Mouse (Mus musculus): Measurements from ENCODE around the gene Nr1h2. TPM values are rescaled to one million over a fixed set of nuclear protein-coding genes. Genes with fewer than 3 reads are reported as not detected.
A peak's percentile ranks its signal among the peaks of the same experiment; 100 is the strongest.

The Nr1h2 gene
- polyA plus RNA-seq, 1 experiment from 2014 or later, result 72.3 TPM

- no peak overlapping the region for H3K27ac ChIP-seq
- no peaks in the 10 kb centered on the region for H3K4me1 ChIP-seq
- H3K9ac ChIP-seq, result no peak overlapping the region
- H3K9me3 ChIP-seq, result no peaks in the 10 kb centered on the region
- H3K36me3 ChIP-seq, result no peaks in the 10 kb centered on the region
- no peak for ATAC-seq (ENCODE audit: insufficient number of reproducible peaks, insufficient read depth, low FRiP score, low TSS enrichment, low read depth)
- WGBS, result 78% methylated on average over 10 of the region's 10 CpGs
- H3K4me3 ChIP-seq, result no peak overlapping the region
- H3K27me3 ChIP-seq, result no peaks in the 10 kb centered on the region
- no peak overlapping the region for H3K4me2 ChIP-seq
Observed at GRCm38 (mm10) chr7:44564486-44564885, 10.7 kb upstream of the Nr1h2 start.

GRCm38 (mm10) chr7:44563284-44563683, 9.5 kb upstream of the Nr1h2 start:
- WGBS, result 47% methylated on average over 8 of the region's 8 CpGs
- H3K27ac ChIP-seq, result no peak overlapping the region
- ATAC-seq (ENCODE audit: insufficient number of reproducible peaks, insufficient read depth, low FRiP score, low TSS enrichment, low read depth), result no peak
- H3K4me2 ChIP-seq, result no peak overlapping the region
- no peak overlapping the region for H3K9ac ChIP-seq
- no peaks in the 10 kb centered on the region for H3K27me3 ChIP-seq
- no peaks in the 10 kb centered on the region for H3K9me3 ChIP-seq
- no peak overlapping the region for H3K4me3 ChIP-seq
- no peaks in the 10 kb centered on the region for H3K36me3 ChIP-seq
- no peaks in the 10 kb centered on the region for H3K4me1 ChIP-seq

- Histone ChIP-seq H3K4me1 (no peaks in the 10 kb centered on the region), H3K4me2 (no peak overlapping the region), H3K4me3 (no peak overlapping the region), H3K27me3 (no peaks in the 10 kb centered on the region), H3K9me3 (no peaks in the 10 kb centered on the region), H3K36me3 (no peaks in the 10 kb centered on the region), H3K9ac (no peak overlapping the region), H3K27ac (no peak overlapping the region)
- 54% methylated on average over 18 of the region's 18 CpGs for WGBS
- no peak for ATAC-seq (ENCODE audit: insufficient number of reproducible peaks, insufficient read depth, low FRiP score, low TSS enrichment, low read depth)
Observed at GRCm38 (mm10) chr7:44560435-44561400, 7.0 kb upstream of the Nr1h2 start.

DNA sequence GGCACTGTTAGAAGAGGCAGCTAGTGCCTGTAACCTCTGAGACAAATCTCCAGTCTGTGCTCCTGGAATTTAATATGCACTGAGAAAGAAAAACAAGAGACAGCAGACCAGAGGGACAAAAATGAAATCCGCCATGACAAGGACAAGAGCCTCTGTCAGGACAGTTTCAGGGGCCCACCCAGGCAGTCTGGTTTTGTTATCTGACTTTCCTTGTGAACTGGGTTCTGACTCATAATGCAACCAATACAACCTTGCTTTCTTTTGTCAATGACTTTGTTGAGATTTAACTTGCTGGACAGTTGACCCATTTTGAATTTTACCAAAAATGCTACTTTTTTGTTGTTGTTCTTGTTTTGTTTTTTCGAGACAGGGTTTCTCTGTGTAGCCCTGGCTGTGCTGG, 3.9 kb upstream of the Nr1h2 start:
- H3K4me3 ChIP-seq, result no peak overlapping the region
- ATAC-seq (ENCODE audit: insufficient number of reproducible peaks, insufficient read depth, low FRiP score, low TSS enrichment, low read depth), result no peak
- H3K9ac ChIP-seq, result no peak overlapping the region
- H3K36me3 ChIP-seq, result no peaks in the 10 kb centered on the region
- H3K9me3 ChIP-seq, result no peaks in the 10 kb centered on the region
- no peak overlapping the region for H3K4me2 ChIP-seq
- no peak overlapping the region for H3K27ac ChIP-seq
- 64% methylated on average over 2 of the region's 2 CpGs for WGBS
- no peaks in the 10 kb centered on the region for H3K27me3 ChIP-seq
- H3K4me1 ChIP-seq, result peaks cover 7% of the 10 kb centered on the region

DNA sequence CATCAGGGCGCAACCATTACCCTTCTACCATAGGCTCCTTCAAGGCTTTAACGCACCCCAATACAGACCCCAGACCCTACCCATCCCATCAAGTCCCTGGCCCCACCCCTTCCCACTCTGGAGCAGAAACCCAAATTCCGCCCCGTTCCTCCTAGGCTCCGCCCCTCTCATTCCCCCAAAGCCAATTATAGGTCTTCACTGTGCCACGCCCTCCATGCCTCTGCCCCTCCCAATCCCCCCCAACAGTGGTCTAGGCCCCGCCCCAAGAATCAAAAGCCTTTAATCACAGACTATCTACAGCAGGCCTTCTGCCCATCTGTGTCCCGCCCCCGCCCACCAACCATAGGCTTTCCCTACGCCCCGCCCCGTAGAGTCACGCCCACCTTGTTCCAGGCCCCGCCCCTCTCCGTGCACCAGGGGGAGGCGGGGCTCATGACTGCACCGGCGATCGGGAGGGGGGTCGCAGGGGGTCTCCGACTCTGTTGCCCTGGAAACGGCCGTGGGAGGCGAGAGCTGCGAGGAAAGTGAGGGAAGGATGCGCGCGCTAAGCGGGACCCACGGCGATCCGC, 471 bp downstream of the Nr1h2 start:
- WGBS, result 1% methylated on average over 32 of the region's 32 CpGs
- peak overlapping the region; percentile 78 for H3K9ac ChIP-seq

GRCm38 (mm10) chr7:44552141-44552908, 1.4 kb downstream of the Nr1h2 start:
- H3K27ac ChIP-seq, result peak overlapping the region; percentile 98
- no peaks in the 10 kb centered on the region for H3K9me3 ChIP-seq
- peak overlapping the region; percentile 88 for H3K4me3 ChIP-seq
- H3K4me1 ChIP-seq, result peaks cover 19% of the 10 kb centered on the region
- ATAC-seq (ENCODE audit: insufficient number of reproducible peaks, insufficient read depth, low FRiP score, low TSS enrichment, low read depth), result no peak
- no peaks in the 10 kb centered on the region for H3K27me3 ChIP-seq
- H3K36me3 ChIP-seq, result peaks cover 33% of the 10 kb centered on the region
- peak overlapping the region; percentile 67 for H3K4me2 ChIP-seq
- 89% methylated on average over 28 of the region's 31 CpGs for WGBS
- H3K9ac ChIP-seq, result peak overlapping the region; percentile 51; the same call in 1 of the 2 replicates

More for the DNA sequence above, 471 bp downstream of the Nr1h2 start:
- Histone ChIP-seq H3K4me3 (peak overlapping the region; percentile 88), H3K4me1 (peaks cover 10% of the 10 kb centered on the region), H3K27ac (peak overlapping the region; percentile 98), H3K9me3 (no peaks in the 10 kb centered on the region), H3K4me2 (peak overlapping the region; percentile 67), H3K36me3 (peaks cover 33% of the 10 kb centered on the region), H3K27me3 (no peaks in the 10 kb centered on the region)
- peak; percentile 70 for ATAC-seq (ENCODE audit: insufficient number of reproducible peaks, insufficient read depth, low FRiP score, low TSS enrichment, low read depth)

DNA sequence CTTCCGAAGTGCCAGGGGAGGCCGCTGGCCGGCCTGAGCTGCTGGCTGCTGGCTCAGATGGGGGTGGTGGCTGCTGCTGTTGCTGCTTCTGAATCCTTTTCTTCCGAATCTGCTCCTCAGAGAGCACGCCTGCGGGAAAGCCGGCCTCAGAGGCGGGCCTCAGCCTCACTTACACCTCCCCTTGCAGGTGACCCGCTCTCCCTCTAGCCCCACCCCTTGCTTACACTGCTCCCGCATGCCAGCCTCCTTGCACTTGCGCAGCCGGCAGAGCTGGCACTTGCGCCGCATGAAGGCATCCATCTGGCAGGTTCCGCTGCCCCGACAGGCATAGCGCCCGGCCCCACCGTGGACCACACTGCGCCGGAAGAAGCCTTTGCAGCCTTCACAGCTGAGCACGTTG, 2.0 kb downstream of the Nr1h2 start:
- peaks cover 33% of the 10 kb centered on the region for H3K36me3 ChIP-seq
- no peaks in the 10 kb centered on the region for H3K27me3 ChIP-seq
- H3K9ac ChIP-seq, result no peak overlapping the region
- no peaks in the 10 kb centered on the region for H3K9me3 ChIP-seq
- no peak overlapping the region for H3K4me2 ChIP-seq
- no peak for ATAC-seq (ENCODE audit: insufficient number of reproducible peaks, insufficient read depth, low FRiP score, low TSS enrichment, low read depth)
- H3K27ac ChIP-seq, result no peak overlapping the region
- no peak overlapping the region for H3K4me3 ChIP-seq
- H3K4me1 ChIP-seq, result peaks cover 25% of the 10 kb centered on the region
- 80% methylated on average over 22 of the region's 22 CpGs for WGBS

DNA sequence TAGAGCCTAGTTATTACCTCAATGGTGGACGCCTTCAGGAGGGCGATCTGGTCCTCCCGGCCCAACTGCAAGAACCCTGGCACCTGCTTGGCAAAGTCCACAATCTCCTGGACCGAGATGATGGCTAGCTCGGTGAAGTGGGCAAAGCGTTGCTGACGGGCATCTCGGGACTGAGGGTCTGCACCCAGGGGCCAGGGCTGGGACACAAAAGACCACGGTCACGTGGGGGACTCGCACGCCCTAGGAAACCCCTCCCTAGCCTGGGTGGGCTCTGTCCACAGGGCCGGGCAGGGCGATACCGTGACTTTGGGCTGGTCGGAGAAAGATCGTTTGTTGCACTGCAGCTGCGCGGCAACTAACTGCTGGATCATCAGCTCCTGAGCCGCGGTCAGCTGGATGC, 2.5 kb downstream of the Nr1h2 start:
- no peak overlapping the region for H3K9ac ChIP-seq
- no peak overlapping the region for H3K4me2 ChIP-seq

GRCm38 (mm10) chr7:44550409-44550678, 3.4 kb downstream of the Nr1h2 start:
- ATAC-seq (ENCODE audit: insufficient number of reproducible peaks, insufficient read depth, low FRiP score, low TSS enrichment, low read depth), result no peak
- Histone ChIP-seq H3K27ac (no peak overlapping the region), H3K27me3 (no peaks in the 10 kb centered on the region), H3K4me1 (peaks cover 25% of the 10 kb centered on the region), H3K9ac (no peak overlapping the region), H3K9me3 (no peaks in the 10 kb centered on the region; the same call in 1 of the 2 replicates), H3K4me3 (no peak overlapping the region), H3K36me3 (peaks cover 37% of the 10 kb centered on the region), H3K4me2 (no peak overlapping the region)
- WGBS, result 93% methylated on average over 12 of the region's 12 CpGs

More for the DNA sequence above, 2.5 kb downstream of the Nr1h2 start:
- ATAC-seq (ENCODE audit: insufficient number of reproducible peaks, insufficient read depth, low FRiP score, low TSS enrichment, low read depth), result no peak
- no peaks in the 10 kb centered on the region for H3K27me3 ChIP-seq
- no peak overlapping the region for H3K27ac ChIP-seq
- no peak overlapping the region for H3K4me3 ChIP-seq
- WGBS, result 93% methylated on average over 21 of the region's 21 CpGs
- H3K4me1 ChIP-seq, result peaks cover 25% of the 10 kb centered on the region
- peaks cover 33% of the 10 kb centered on the region for H3K36me3 ChIP-seq
- no peaks in the 10 kb centered on the region for H3K9me3 ChIP-seq

DNA sequence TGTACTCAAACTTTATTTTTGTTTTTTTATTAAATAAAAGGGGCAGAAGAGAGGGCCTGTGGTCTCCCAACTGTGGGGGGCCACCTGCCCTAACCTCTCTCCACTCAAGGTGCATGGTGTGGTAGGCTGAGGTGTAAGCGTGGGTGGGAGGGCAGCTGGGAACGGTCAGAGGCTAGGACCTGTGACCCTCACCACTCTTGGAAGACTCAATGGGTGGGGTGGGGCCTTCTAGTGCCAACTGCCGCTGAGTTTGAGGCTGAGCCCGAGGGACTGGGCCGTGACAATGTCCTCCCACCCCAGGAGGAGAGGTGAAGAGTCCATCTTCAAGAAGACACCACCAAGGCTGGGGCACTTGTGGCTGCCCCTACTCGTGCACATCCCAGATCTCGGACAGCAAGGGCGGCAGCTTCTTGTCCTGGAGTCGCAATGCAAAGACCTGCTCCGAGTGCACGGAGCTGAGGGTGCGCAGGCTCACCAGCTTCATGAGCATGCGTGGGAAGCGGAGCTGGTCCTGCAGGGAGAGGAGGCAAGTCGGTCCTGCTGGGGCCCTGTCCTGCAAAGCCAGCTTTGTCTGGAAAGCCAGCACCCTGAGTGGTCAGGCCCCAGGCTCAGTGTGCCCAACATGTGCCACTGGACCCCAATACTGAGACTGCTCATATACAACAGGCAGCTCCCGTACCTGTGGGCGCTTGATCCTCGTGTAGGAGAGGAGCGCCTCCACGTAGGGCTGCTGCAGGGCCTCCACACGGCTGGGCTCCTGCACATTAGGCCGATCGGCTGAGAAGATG, 3.9 kb downstream of the Nr1h2 start:
- WGBS, result 94% methylated on average over 23 of the region's 23 CpGs
- H3K9me3 ChIP-seq, result no peaks in the 10 kb centered on the region; the same call in 1 of the 2 replicates
- H3K4me2 ChIP-seq, result no peak overlapping the region
- no peak overlapping the region for H3K9ac ChIP-seq
- no peaks in the 10 kb centered on the region for H3K27me3 ChIP-seq
- peaks cover 25% of the 10 kb centered on the region for H3K4me1 ChIP-seq
- peaks cover 37% of the 10 kb centered on the region for H3K36me3 ChIP-seq
- no peak overlapping the region for H3K27ac ChIP-seq
- no peak overlapping the region for H3K4me3 ChIP-seq
- no peak for ATAC-seq (ENCODE audit: insufficient number of reproducible peaks, insufficient read depth, low FRiP score, low TSS enrichment, low read depth)

GRCm38 (mm10) chr7:44548497-44549087, 5.2 kb downstream of the Nr1h2 start, which contains the start of gene Pold1:
Gene Pold1, minus strand, starts transcription at chr7:44548849.
- Histone ChIP-seq H3K4me2 (peak within 1 kb of the TSS; percentile 84), H3K36me3 (peaks cover 37% of the 10 kb centered on the region), H3K27me3 (no peaks in the 10 kb centered on the region), H3K9me3 (no peaks in the 10 kb centered on the region; the same call in 1 of the 2 replicates), H3K4me1 (peaks cover 25% of the 10 kb centered on the region), H3K9ac (peak within 1 kb of the TSS; percentile 78), H3K4me3 (peak within 1 kb of the TSS; percentile 71), H3K27ac (peak within 1 kb of the TSS; percentile 86)
- under 1% methylated on average over 43 of the region's 43 CpGs for WGBS
- ATAC-seq (ENCODE audit: insufficient number of reproducible peaks, insufficient read depth, low FRiP score, low TSS enrichment, low read depth), result peak; percentile 91

Data from embryonic facial prominence, embryonic 13.5 days (tissue).